ENCODE assay signal across 8 mouse cellular contexts in genomic region chr6:86516021-86516420, GRCm38 (mm10). TPM values are rescaled to one million over a fixed set of nuclear protein-coding genes. Genes with fewer than 3 reads are reported as not detected.
DNase-seq lines count a peak whose midpoint lies in the region; ATAC-seq and TF ChIP-seq lines count a peak whose summit lies in the region.
"Had no signal": no experiment of that assay in that cellular context is flagged by ENCODE, and none has a peak within 500 bp of the region (broad histone marks: within the 10 kb centered on the region; RNA-seq: fewer than 3 reads in every experiment).

No protein-coding gene starts in this region.

- H3K27ac ChIP-seq in left cerebral cortex, adult 2 months = peak overlapping the region; percentile 55; the same call in 1 of the 2 replicates
- peak overlapping the region; percentile 96 for H3K27ac ChIP-seq in heart, adult 2 months
- no peak overlapping the region for H3K27ac ChIP-seq in forebrain, embryonic 15.5 days (replicated peaks)
- no peak overlapping the region for H3K27ac ChIP-seq in hindbrain, embryonic 12.5 days
- H3K27ac ChIP-seq: embryonic facial prominence, embryonic 12.5 days had no signal

- no peak for ATAC-seq in forebrain, embryonic 15.5 days (replicated peaks)
- ATAC-seq in hindbrain, embryonic 12.5 days (ENCODE audit: low FRiP score) = no peak

- TF ChIP-seq EP300 in heart, adult 2 months (IDR thresholded peaks at IDR 0.05; ENCODE audit: insufficient read depth, low read depth, low read length) = 0 out of 2 replicates have a peak, but pooled peaks have one; percentile 44

- no peaks in the 10 kb centered on the region for H3K9me3 ChIP-seq in forebrain, embryonic 15.5 days
- H3K9me3 ChIP-seq in hindbrain, embryonic 12.5 days (replicated peaks) = no peaks in the 10 kb centered on the region
- H3K9me3 ChIP-seq: embryonic facial prominence, embryonic 12.5 days had no signal

- TF ChIP-seq POLR2A in heart, adult 2 months (IDR thresholded peaks at IDR 0.05; ENCODE audit: insufficient read depth, low read depth, low read length) = peak; percentile 83

- intact Hi-C loops in left cerebral cortex, adult 2 months (cut with DNase I) = no loop called here
- intact Hi-C loops in heart, adult 2 months (cut with DNase I) = no loop called here
- intact Hi-C loops in heart, postnatal 36 days (cut with DNase I) = no loop called here

- H3K9ac ChIP-seq in heart, adult 2 months (ENCODE audit: low read depth, low read length) = peak overlapping the region; percentile 82
- no peak overlapping the region for H3K9ac ChIP-seq in forebrain, embryonic 15.5 days (replicated peaks)
- no peak overlapping the region for H3K9ac ChIP-seq in hindbrain, embryonic 12.5 days
- H3K9ac ChIP-seq: embryonic facial prominence, embryonic 12.5 days had no signal

- 50% methylated on average over 1 of the region's 1 CpGs for WGBS in heart, adult 2 months
- WGBS in forebrain, embryonic 15.5 days = 78% methylated on average over 1 of the region's 1 CpGs
- WGBS in hindbrain, embryonic 12.5 days = 58% methylated on average over 1 of the region's 1 CpGs

- H3K4me2 ChIP-seq in forebrain, embryonic 15.5 days (replicated peaks) = no peak overlapping the region
- H3K4me2 ChIP-seq in hindbrain, embryonic 12.5 days (replicated peaks) = no peak overlapping the region
- H3K4me2 ChIP-seq: embryonic facial prominence, embryonic 12.5 days had no signal

- no peaks in the 10 kb centered on the region for H3K4me1 ChIP-seq in heart, adult 2 months (ENCODE audit: control insufficient read depth, insufficient read depth, low read length)
- H3K4me1 ChIP-seq in forebrain, embryonic 15.5 days = no peaks in the 10 kb centered on the region
- no peaks in the 10 kb centered on the region for H3K4me1 ChIP-seq in hindbrain, embryonic 12.5 days
- H3K4me1 ChIP-seq: embryonic facial prominence, embryonic 12.5 days had no signal

- H3K36me3 ChIP-seq in heart, adult 2 months (ENCODE audit: control insufficient read depth, insufficient read depth, low read length) = no peaks in the 10 kb centered on the region
- H3K36me3 ChIP-seq in forebrain, embryonic 15.5 days = peaks cover 2% of the 10 kb centered on the region; the same call in 1 of the 2 replicates
- peaks cover 5% of the 10 kb centered on the region for H3K36me3 ChIP-seq in hindbrain, embryonic 12.5 days

- no peaks in the 10 kb centered on the region for H3K27me3 ChIP-seq in heart, adult 2 months (ENCODE audit: control insufficient read depth, insufficient read depth, low read length)
- H3K27me3 ChIP-seq in forebrain, embryonic 15.5 days = no peaks in the 10 kb centered on the region
- H3K27me3 ChIP-seq in hindbrain, embryonic 12.5 days = no peaks in the 10 kb centered on the region
- H3K27me3 ChIP-seq: embryonic facial prominence, embryonic 12.5 days had no signal

- H3K79me2 ChIP-seq in heart, adult 2 months (replicated peaks; ENCODE audit: control insufficient read depth, insufficient read depth, low read length) = no peaks in the 10 kb centered on the region

- no peak for TF ChIP-seq CTCF in left cerebral cortex, adult 2 months (IDR thresholded peaks at IDR 0.05)
- no peak for TF ChIP-seq CTCF in heart, adult 2 months (IDR thresholded peaks at IDR 0.05)

- peak in 1 of 2 experiments; percentile 14 for DNase-seq in left cerebral cortex, adult 2 months (ENCODE audit: extremely low spot score in 1 of 2, low spot score in 2 of 2)
- DNase-seq in left cerebral cortex, adult 11 months (ENCODE audit: low spot score) = no peak
- DNase-seq in heart, adult 2 months = peak; percentile 42 to 58
- DNase-seq in heart, postnatal 36 days = peak; percentile 31 to 43
- DNase-seq in testis, postnatal 10 days (ENCODE audit: low spot score) = peak; percentile 58

- H3K4me3 ChIP-seq in left cerebral cortex, adult 2 months = peak overlapping the region; percentile 15; the same call in 1 of the 2 replicates
- H3K4me3 ChIP-seq in heart, adult 2 months = peak overlapping the region; percentile 53
- no peak overlapping the region for H3K4me3 ChIP-seq in forebrain, embryonic 15.5 days
- no peak overlapping the region for H3K4me3 ChIP-seq in hindbrain, embryonic 12.5 days
- H3K4me3 ChIP-seq: embryonic facial prominence, embryonic 12.5 days had no signal

RNA-seq across cellular contexts. Expression of gene Pcbp1, which starts 10.1 kb away (rescaled TPM):
- 100 to 1,000 TPM; 174 to 176 TPM for total RNA-seq in left cerebral cortex, adult 2 months (2021)
- total RNA-seq in heart, adult 2 months (2021) = 100 to 1,000 TPM; 155 to 164 TPM
- 72.9 and 85.8 TPM in 2 replicates for polyA plus RNA-seq in heart, adult 2 months (2012; rRNA removed)
- total RNA-seq in heart, postnatal 36 days (2021) = 100 to 1,000 TPM; 147 to 159 TPM
- 409 and 412 TPM in 2 replicates for polyA plus RNA-seq in forebrain, embryonic 15.5 days (2015; fragmentation: Nextera tagmentation; extraction: Ambion mirVana)
- polyA plus RNA-seq in hindbrain, embryonic 12.5 days (2016; fragmentation: Nextera tagmentation; extraction: Ambion mirVana) = 557 and 561 TPM in 2 replicates

Comparison
In these comparisons a context has a peak if more than half of its experiments do, and no peak if none do; other contexts are left out.
1. H3K27ac ChIP-seq: peak in left cerebral cortex, adult 2 months (single experiment) and heart, adult 2 months (single experiment); none in forebrain, embryonic 15.5 days (single experiment) and hindbrain, embryonic 12.5 days (single experiment).
2. H3K4me3 ChIP-seq: peak in left cerebral cortex, adult 2 months (single experiment) and heart, adult 2 months (single experiment); none in forebrain, embryonic 15.5 days (single experiment) and hindbrain, embryonic 12.5 days (single experiment).